Comparison of ENCODE assay signal across 10 mouse cellular contexts in the genomic region with DNA sequence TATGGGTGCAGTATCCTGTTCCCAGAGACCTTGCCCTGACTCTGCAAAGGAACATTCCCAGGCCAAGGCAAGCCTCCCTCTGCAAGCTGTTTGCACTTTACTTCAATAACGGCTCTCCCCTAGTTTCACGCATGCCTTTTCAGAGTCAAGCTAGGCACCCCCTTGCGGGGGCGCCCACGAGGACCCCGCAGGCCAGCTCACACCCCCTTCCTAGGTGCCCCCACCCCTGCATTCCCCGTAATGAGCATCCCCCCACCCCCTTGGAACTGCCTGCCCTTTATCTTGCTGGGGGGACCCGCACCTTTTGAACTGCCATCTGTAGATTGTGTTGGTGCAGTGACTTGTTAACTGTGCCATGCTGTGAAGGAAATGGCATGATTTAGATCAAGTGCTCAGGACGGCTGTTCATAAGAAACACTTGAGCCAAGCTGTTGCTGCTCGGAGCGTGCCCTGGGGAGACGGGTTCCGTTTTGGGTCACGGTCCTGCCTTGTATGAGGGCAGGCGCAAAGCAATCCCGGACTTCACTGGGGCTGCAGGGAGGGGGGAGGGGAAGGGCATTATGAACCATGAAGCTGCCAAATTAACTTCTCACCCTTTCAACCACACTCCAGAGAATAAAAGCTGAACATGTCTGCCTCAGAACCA.
DNase-seq lines count a peak whose midpoint lies in the region; ATAC-seq and TF ChIP-seq lines count a peak whose summit lies in the region.
"Had no signal": no experiment of that assay in that cellular context is flagged by ENCODE, and none has a peak within 500 bp of the region (broad histone marks: within the 10 kb centered on the region; RNA-seq: fewer than 3 reads in every experiment).

No protein-coding gene starts in this region.

- no peak overlapping the region for H3K27ac ChIP-seq in forebrain, embryonic 16.5 days (ENCODE audit: low read length)
- no peak overlapping the region for H3K27ac ChIP-seq in lung, postnatal 0 days (ENCODE audit: low read length)
- H3K27ac ChIP-seq: liver, embryonic 15.5 days had no signal

- DNase-seq in cerebellum, adult 11 months = peak; percentile 5
- DNase-seq in cerebellum, adult 8-10 months = no peak
- peak; percentile 5 for DNase-seq in brain, adult 2 months (ENCODE audit: low read depth, low spot score)
- DNase-seq in lung, postnatal 0 days (ENCODE audit: low spot score) = no peak
- DNase-seq in spleen, postnatal 4 days (ENCODE audit: low spot score in 2 of 2) = no peak
- no peak for DNase-seq in spleen, adult 18-20 months
- no peak for DNase-seq in left cerebral cortex, adult 11 months (ENCODE audit: low spot score)
- DNase-seq: thymus, postnatal 4 days had no signal

- H3K9ac ChIP-seq in forebrain, embryonic 16.5 days (replicated peaks; ENCODE audit: low read depth, low read length) = 0 out of 2 replicates have a peak overlapping the region, but pooled peaks have one; percentile 6
- H3K9ac ChIP-seq in lung, postnatal 0 days (replicated peaks; ENCODE audit: low read depth) = no peak overlapping the region
- H3K9ac ChIP-seq: liver, embryonic 15.5 days had no signal

- H3K4me3 ChIP-seq in forebrain, embryonic 16.5 days (replicated peaks; ENCODE audit: low read length) = no peak overlapping the region; the same call in 1 of the 2 replicates
- H3K4me3 ChIP-seq in lung, postnatal 0 days (ENCODE audit: low read depth, low read length) = no peak overlapping the region
- H3K4me3 ChIP-seq: liver, embryonic 15.5 days had no signal

- 14% methylated on average over 16 of the region's 16 CpGs for WGBS in forebrain, embryonic 16.5 days
- WGBS in lung, postnatal 0 days = 9% methylated on average over 16 of the region's 16 CpGs

- no peaks in the 10 kb centered on the region for H3K36me3 ChIP-seq in forebrain, embryonic 16.5 days (ENCODE audit: control insufficient read depth, insufficient read depth)
- no peaks in the 10 kb centered on the region for H3K36me3 ChIP-seq in lung, postnatal 0 days (ENCODE audit: insufficient read depth, low read length)
- H3K36me3 ChIP-seq: liver, embryonic 15.5 days had no signal

- peak; percentile 76 for ATAC-seq in forebrain, embryonic 16.5 days
- ATAC-seq in lung, postnatal 0 days = 0 out of 2 replicates have a peak, but pooled peaks have one; percentile 44

- no peak for TF ChIP-seq EP300 in lung, postnatal 0 days (IDR thresholded peaks at IDR 0.05)

- peak overlapping the region; percentile 45 for H3K4me2 ChIP-seq in forebrain, embryonic 16.5 days (ENCODE audit: low read length)
- H3K4me2 ChIP-seq in lung, postnatal 0 days (replicated peaks; ENCODE audit: low read depth, low read length) = peak overlapping the region; percentile 41
- H3K4me2 ChIP-seq: liver, embryonic 15.5 days had no signal

- no peaks in the 10 kb centered on the region for H3K27me3 ChIP-seq in forebrain, embryonic 16.5 days (replicated peaks; ENCODE audit: control insufficient read depth, insufficient read depth, low read length)
- H3K27me3 ChIP-seq in lung, postnatal 0 days (replicated peaks; ENCODE audit: insufficient read depth, low read length) = no peaks in the 10 kb centered on the region

- TF ChIP-seq CTCF in lung, postnatal 0 days (IDR thresholded peaks at IDR 0.05) = no peak

- H3K9me3 ChIP-seq in forebrain, embryonic 16.5 days (ENCODE audit: control insufficient read depth, low read length) = no peaks in the 10 kb centered on the region
- no peaks in the 10 kb centered on the region for H3K9me3 ChIP-seq in lung, postnatal 0 days (ENCODE audit: low read length)
- H3K9me3 ChIP-seq: liver, embryonic 15.5 days had no signal

- peaks cover 8% of the 10 kb centered on the region for H3K4me1 ChIP-seq in forebrain, embryonic 16.5 days (replicated peaks; ENCODE audit: control insufficient read depth, insufficient read depth, low read length)
- no peaks in the 10 kb centered on the region for H3K4me1 ChIP-seq in lung, postnatal 0 days (ENCODE audit: insufficient read depth, low read depth, low read length)

Comparison
In these comparisons a context has a peak if more than half of its experiments do, and no peak if none do; other contexts are left out.
1. DNase-seq: peak in cerebellum, adult 11 months (single experiment) and brain, adult 2 months (single experiment); none in cerebellum, adult 8-10 months (single experiment), lung, postnatal 0 days (single experiment), spleen, postnatal 4 days (0 of 2), spleen, adult 18-20 months (0 of 2) and left cerebral cortex, adult 11 months (single experiment).